Mouse (Mus musculus) embryonic fibroblast, embryonic 13.5 days (primary cell): ENCODE results near the gene Bahcc1.
A peak's percentile ranks its signal among the peaks of the same experiment; 100 is the strongest.

Source experiments
- CTCF ChIP-seq: IDR thresholded peaks from 2 replicates; pipeline ENCODE4 v1.5.1; 2011; ENCODE audit warnings: mild to moderate bottlenecking, control low read depth, low read length, moderate library complexity, borderline replicate concordance; ENCODE audit not compliant: insufficient read depth
- POLR2A ChIP-seq: IDR thresholded peaks from 2 replicates; pipeline ENCODE4 v1.6.1; 2011; ENCODE audit warnings: low read depth, mild to moderate bottlenecking, control low read depth, low read length, moderate library complexity

- TF ChIP-seq POLR2A (peak; percentile 95), CTCF (no peak)
These were observed at the start of gene Bahcc1 for GRCm38 (mm10) chr11:120232230-120233097.
